Mouse (Mus musculus) ES-E14 (cell line): ENCODE measurements around the gene 1300017J02Rik. TPM values are rescaled to one million over a fixed set of nuclear protein-coding genes. Genes with fewer than 3 reads are reported as not detected.
A peak's percentile ranks its signal among the peaks of the same experiment; 100 is the strongest.

Experiments used
- DNase-seq: peaks from one replicate; pipeline ENCODE4 v3.0.0-alpha.2; 2013; ENCODE audit warnings: low read depth, low spot score
- H3K27ac ChIP-seq: 2 replicates; pipeline ENCODE4 v1.5.1; 2012; ENCODE audit warnings: low read depth, mild to moderate bottlenecking, low read length, moderate library complexity, mixed read lengths; ENCODE audit not compliant: poor library complexity, insufficient read depth, severe bottlenecking
- H3K36me3 ChIP-seq: 2 replicates; pipeline ENCODE4 v1.6.1; 2012; ENCODE audit warnings: mild to moderate bottlenecking, low read length, moderate library complexity, mixed read lengths; ENCODE audit not compliant: control insufficient read depth, poor library complexity, insufficient read depth, severe bottlenecking
- H3K4me1 ChIP-seq, 2 experiments: fragments of 150-350 bp in 1 of 2; sonication (generic) in 1 of 2; 2 replicates each; pipeline ENCODE4 v1.6.1; 2012; ENCODE audit warnings: low read length in 2 of 2, mild to moderate bottlenecking in 1 of 2, mixed read lengths in 1 of 2; ENCODE audit not compliant: control insufficient read depth in 2 of 2, insufficient read depth in 2 of 2, poor library complexity in 1 of 2
- H3K4me3 ChIP-seq, 2 experiments: fragments of 150-350 bp in 1 of 2; sonication (generic) in 1 of 2; 2 replicates each; pipeline ENCODE4 v1.5.1; 2012; ENCODE audit warnings: low read length in 2 of 2, low read depth in 1 of 2, mild to moderate bottlenecking in 1 of 2, mixed read lengths in 1 of 2; ENCODE audit not compliant: insufficient read depth in 1 of 2, poor library complexity in 1 of 2, severe bottlenecking in 1 of 2
- H3K9ac ChIP-seq: 2 replicates; pipeline ENCODE4 v1.6.1; 2012; ENCODE audit warnings: low read depth, mild to moderate bottlenecking, low read length, mixed read lengths; ENCODE audit not compliant: poor library complexity, insufficient read depth, severe bottlenecking
- H3K9me3 ChIP-seq: fragments of 150-350 bp; sonication (generic); 2 replicates; pipeline ENCODE4 v1.6.1; 2012; ENCODE audit warnings: low read depth, mild to moderate bottlenecking, low read length; ENCODE audit not compliant: control insufficient read depth, insufficient read depth
- CHD2 ChIP-seq: IDR thresholded peaks from 2 replicates; pipeline ENCODE4 v1.6.1; 2014; ENCODE audit warnings: mild to moderate bottlenecking, low read depth, low read length, inconsistent platforms
- HCFC1 ChIP-seq: IDR thresholded peaks from 2 replicates; pipeline ENCODE4 v1.6.1; 2012; ENCODE audit warnings: low read length, inconsistent platforms, borderline replicate concordance; ENCODE audit not compliant: insufficient read depth
- MAFK ChIP-seq: IDR thresholded peaks from 2 replicates; pipeline ENCODE4 v1.6.1; 2014; ENCODE audit warnings: mild to moderate bottlenecking, low read depth, low read length, inconsistent platforms; ENCODE audit not compliant: insufficient read depth
- ZC3H11A ChIP-seq: IDR thresholded peaks from 2 replicates; pipeline ENCODE4 v1.6.1; 2012; ENCODE audit warnings: low read depth, mild to moderate bottlenecking, inconsistent platforms, low read length, borderline replicate concordance
- ZNF384 ChIP-seq: IDR thresholded peaks from 2 replicates; pipeline ENCODE4 v1.6.1; 2012; ENCODE audit warnings: low read depth, low read length, inconsistent platforms
- in situ Hi-C, 2 experiments: fragments of 600-800 bp; cut with MboI; formaldehyde crosslinking; loops; one replicate each; pipeline ENCODE4 v1.15.1; 2025; ENCODE audit warnings: low sequenced_read_pairs in 2 of 2, inconsistent platforms in 1 of 2; ENCODE audit not compliant: unreplicated experiment in 2 of 2
- total RNA-seq: library from RNA; depleted of rRNA; stranded (reverse); fragments of 300-350 nt; gene quantifications from 2 replicates; pipeline ENCODE4 v1.2.3, GENCODE M21; 2012

1300017J02Rik gene
- total RNA-seq, 1 experiment: 3.1 TPM

- in situ Hi-C loops: no loop called here
- H3K27ac ChIP-seq: no peak within 1 kb of the TSS
- no peaks in the 10 kb centered on the region for H3K36me3 ChIP-seq
- H3K9me3 ChIP-seq: no peaks in the 10 kb centered on the region
- no peak for DNase-seq
- no peak for TF ChIP-seq HCFC1
- TF ChIP-seq ZNF384: no peak
- TF ChIP-seq MAFK: no peak
- no peak for TF ChIP-seq ZC3H11A
- no peak for TF ChIP-seq CHD2
- H3K9ac ChIP-seq: peak within 1 kb of the TSS; percentile 50
- peak within 1 kb of the TSS; percentile 22 to 53; a peak in 3 of 4 replicates for H3K4me3 ChIP-seq
- H3K4me1 ChIP-seq: peaks cover 0 to 12% of the 10 kb centered on the region in 2 experiments; a peak in 1 of 4 replicates
Measured at GRCm38 (mm10) chr9:103230151-103230951, 74.5 kb downstream of the 1300017J02Rik start, which contains the start of the genes Gm20425 and Trf. Gm20425 (minus strand) TSS chr9:103230307. Trf (minus strand) TSS chr9:103230444.

- Histone ChIP-seq H3K27ac (no peak overlapping the region), H3K9me3 (no peaks in the 10 kb centered on the region), H3K4me1 (peaks cover 0 to 12% of the 10 kb centered on the region in 2 experiments; a peak in 1 of 4 replicates), H3K36me3 (no peaks in the 10 kb centered on the region), H3K4me3 (no peak overlapping the region), H3K9ac (no peak overlapping the region; the same call in 1 of the 2 replicates)
- in situ Hi-C loops: loop anchor here in 1 of 2 experiments (5.0 kb wide), 1 partner anchor 73 kb away; no protein-coding TSS in a partner anchor
- no peak for TF ChIP-seq ZNF384
- TF ChIP-seq CHD2: no peak
- TF ChIP-seq HCFC1: no peak
- TF ChIP-seq ZC3H11A: no peak
- TF ChIP-seq MAFK: no peak
- DNase-seq: no peak
Measured at GRCm38 (mm10) chr9:103229037-103229867, 75.6 kb downstream of the 1300017J02Rik start.

- Histone ChIP-seq H3K9me3 (no peaks in the 10 kb centered on the region), H3K4me1 (peaks cover 0 to 12% of the 10 kb centered on the region in 2 experiments; a peak in 1 of 4 replicates), H3K4me3 (no peak overlapping the region), H3K9ac (no peak overlapping the region), H3K27ac (no peak overlapping the region), H3K36me3 (no peaks in the 10 kb centered on the region)
- in situ Hi-C loops: loop anchor here in 1 of 2 experiments (5.0 kb wide), 1 partner anchor 74 kb away; no protein-coding TSS in a partner anchor
- no peak for DNase-seq
- no peak for TF ChIP-seq MAFK
- TF ChIP-seq HCFC1: no peak
- TF ChIP-seq ZNF384: no peak
- no peak for TF ChIP-seq ZC3H11A
- no peak for TF ChIP-seq CHD2
Measured at GRCm38 (mm10) chr9:103228370-103229003, 76.4 kb downstream of the 1300017J02Rik start.

- TF ChIP-seq MAFK: no peak
- TF ChIP-seq HCFC1: no peak
- no peak for TF ChIP-seq ZNF384
- TF ChIP-seq ZC3H11A: no peak
- Histone ChIP-seq H3K4me3 (no peak overlapping the region), H3K36me3 (no peaks in the 10 kb centered on the region), H3K4me1 (peaks cover 0 to 12% of the 10 kb centered on the region in 2 experiments; a peak in 1 of 4 replicates), H3K9me3 (no peaks in the 10 kb centered on the region), H3K9ac (no peak overlapping the region), H3K27ac (no peak overlapping the region)
- no peak for DNase-seq
- in situ Hi-C loops: loop anchor here in 1 of 2 experiments (5.0 kb wide), 1 partner anchor 75 kb away; no protein-coding TSS in a partner anchor
Measured at GRCm38 (mm10) chr9:103227760-103228159, 77.1 kb downstream of the 1300017J02Rik start.
